Mouse (Mus musculus): ENCODE results near the gene Spcs3. TPM values are rescaled to one million over a fixed set of nuclear protein-coding genes. Genes with fewer than 3 reads are reported as not detected.

Gene Spcs3
- polyA plus RNA-seq, 1 experiment from 2014 or later, result 57.5 TPM

GRCm38 (mm10) chr8:54493110-54493509 is 36.7 kb downstream of the Spcs3 start:
- ATAC-seq (ENCODE audit: low FRiP score, low TSS enrichment), result no peak
- H3K4me1 ChIP-seq (ENCODE audit: control insufficient read depth, insufficient read depth, low read length), result no peaks in the 10 kb centered on the region
- no peak overlapping the region for H3K4me3 ChIP-seq (replicated peaks; ENCODE audit: low read depth, low read length)
- peak; percentile 92 for DNase-seq
- H3K36me3 ChIP-seq (ENCODE audit: control insufficient read depth, insufficient read depth, low read length), result no peaks in the 10 kb centered on the region
- H3K9me3 ChIP-seq (ENCODE audit: control insufficient read depth, low read length), result no peaks in the 10 kb centered on the region
- no peak overlapping the region for H3K27ac ChIP-seq (replicated peaks; ENCODE audit: low read depth, low read length)
- no peak overlapping the region for H3K4me2 ChIP-seq (ENCODE audit: low read length)
- H3K9ac ChIP-seq (replicated peaks; ENCODE audit: low read length), result no peak overlapping the region
- 17% methylated on average over 6 of the region's 6 CpGs for WGBS
- no peaks in the 10 kb centered on the region for H3K27me3 ChIP-seq (ENCODE audit: control insufficient read depth, insufficient read depth, low read length)

GRCm38 (mm10) chr8:54491934-54492333 is 37.9 kb downstream of the Spcs3 start:
- Histone ChIP-seq H3K4me2 (ENCODE audit: low read length) (no peak overlapping the region), H3K27me3 (ENCODE audit: control insufficient read depth, insufficient read depth, low read length) (no peaks in the 10 kb centered on the region), H3K9ac (replicated peaks; ENCODE audit: low read length) (no peak overlapping the region), H3K4me3 (replicated peaks; ENCODE audit: low read depth, low read length) (no peak overlapping the region), H3K27ac (replicated peaks; ENCODE audit: low read depth, low read length) (no peak overlapping the region), H3K36me3 (ENCODE audit: control insufficient read depth, insufficient read depth, low read length) (no peaks in the 10 kb centered on the region), H3K4me1 (ENCODE audit: control insufficient read depth, insufficient read depth, low read length) (no peaks in the 10 kb centered on the region), H3K9me3 (ENCODE audit: control insufficient read depth, low read length) (no peaks in the 10 kb centered on the region)
- no peak for DNase-seq
- no peak for ATAC-seq (ENCODE audit: low FRiP score, low TSS enrichment)
- WGBS, result 77% methylated on average over 4 of the region's 4 CpGs

GRCm38 (mm10) chr8:54491057-54491690 is 38.6 kb downstream of the Spcs3 start:
- no peaks in the 10 kb centered on the region for H3K27me3 ChIP-seq (ENCODE audit: control insufficient read depth, insufficient read depth, low read length)
- no peaks in the 10 kb centered on the region for H3K9me3 ChIP-seq (ENCODE audit: control insufficient read depth, low read length)
- H3K4me3 ChIP-seq (replicated peaks; ENCODE audit: low read depth, low read length), result no peak overlapping the region
- DNase-seq, result peak; percentile 92
- no peaks in the 10 kb centered on the region for H3K4me1 ChIP-seq (ENCODE audit: control insufficient read depth, insufficient read depth, low read length)
- H3K27ac ChIP-seq (replicated peaks; ENCODE audit: low read depth, low read length), result no peak overlapping the region
- ATAC-seq (ENCODE audit: low FRiP score, low TSS enrichment), result no peak
- H3K4me2 ChIP-seq (ENCODE audit: low read length), result no peak overlapping the region
- H3K9ac ChIP-seq (replicated peaks; ENCODE audit: low read length), result no peak overlapping the region
- 30% methylated on average over 6 of the region's 6 CpGs for whole genome bisulfite sequencing
- H3K36me3 ChIP-seq (ENCODE audit: control insufficient read depth, insufficient read depth, low read length), result no peaks in the 10 kb centered on the region

- no peak overlapping the region for H3K9ac ChIP-seq (replicated peaks; ENCODE audit: low read length)
- H3K27ac ChIP-seq (replicated peaks; ENCODE audit: low read depth, low read length), result no peak overlapping the region
- no peak overlapping the region for H3K4me2 ChIP-seq (ENCODE audit: low read length)
- ATAC-seq (ENCODE audit: low FRiP score, low TSS enrichment) (no peak), DNase-seq (no peak)
- H3K9me3 ChIP-seq (ENCODE audit: control insufficient read depth, low read length), result no peaks in the 10 kb centered on the region
- H3K36me3 ChIP-seq (ENCODE audit: control insufficient read depth, insufficient read depth, low read length), result no peaks in the 10 kb centered on the region
- H3K4me3 ChIP-seq (replicated peaks; ENCODE audit: low read depth, low read length), result no peak overlapping the region
- no peaks in the 10 kb centered on the region for H3K4me1 ChIP-seq (ENCODE audit: control insufficient read depth, insufficient read depth, low read length)
- WGBS, result 83% methylated on average over 4 of the region's 4 CpGs
- H3K27me3 ChIP-seq (ENCODE audit: control insufficient read depth, insufficient read depth, low read length), result no peaks in the 10 kb centered on the region
Measured at GRCm38 (mm10) chr8:54488437-54488836, 41.4 kb downstream of the Spcs3 start.

- H3K9ac ChIP-seq (replicated peaks; ENCODE audit: low read length), result no peak overlapping the region; the same call in 1 of the 2 replicates
- H3K27ac ChIP-seq (replicated peaks; ENCODE audit: low read depth, low read length), result no peak overlapping the region
Measured at GRCm38 (mm10) chr8:54486555-54487273, 43.1 kb downstream of the Spcs3 start.

More at GRCm38 (mm10) chr8:54486555-54487273, 43.1 kb downstream of the Spcs3 start:
- no peak overlapping the region for H3K4me3 ChIP-seq (replicated peaks; ENCODE audit: low read depth, low read length)
- H3K9me3 ChIP-seq (ENCODE audit: control insufficient read depth, low read length), result no peaks in the 10 kb centered on the region
- H3K4me2 ChIP-seq (ENCODE audit: low read length), result peak overlapping the region; percentile 36
- H3K4me1 ChIP-seq (ENCODE audit: control insufficient read depth, insufficient read depth, low read length), result no peaks in the 10 kb centered on the region
- H3K27me3 ChIP-seq (ENCODE audit: control insufficient read depth, insufficient read depth, low read length), result no peaks in the 10 kb centered on the region
- ATAC-seq (ENCODE audit: low FRiP score, low TSS enrichment), result no peak
- H3K36me3 ChIP-seq (ENCODE audit: control insufficient read depth, insufficient read depth, low read length), result no peaks in the 10 kb centered on the region
- 44% methylated on average over 19 of the region's 19 CpGs for WGBS
- peak; percentile 17 for DNase-seq

Other genes with a start within 250 kb of the Spcs3 start
- gene Asb5, start 418 bp downstream of the Spcs3 start, polyA plus RNA-seq (2014; fragmentation: Nextera tagmentation; extraction: Ambion mirVana), result 5.9 and 7.0 TPM in 2 replicates
- gene Spata4, start 70.8 kb upstream of the Spcs3 start, polyA plus RNA-seq (2014; fragmentation: Nextera tagmentation; extraction: Ambion mirVana), result 0.22 TPM in 1 of 2 replicates, not detected in the other